Mouse (Mus musculus): ENCODE measurements around the gene Tesmin.

GRCm38 (mm10) chr19:3394216-3394615, 5.6 kb downstream of the Tesmin start:
- TF ChIP-seq POLR2A (IDR thresholded peaks at IDR 0.05; ENCODE audit: insufficient read depth, low read length) (no peak), CTCF (IDR thresholded peaks at IDR 0.05; ENCODE audit: low read depth, low read length) (no peak), EP300 (IDR thresholded peaks at IDR 0.05; ENCODE audit: insufficient read depth, low read depth, low read length) (no peak)
